Mouse (Mus musculus) left cerebral cortex, postnatal 10 days (tissue): ENCODE results near the gene Gbgt1. TPM values are rescaled to one million over a fixed set of nuclear protein-coding genes. Genes with fewer than 3 reads are reported as not detected.
A peak's percentile ranks its signal among the peaks of the same experiment; 100 is the strongest.

ENCODE experiments used
- DNase-seq, 2 experiments: peaks; one replicate each; pipeline ENCODE4 v3.0.0; 2021 to 2022; ENCODE audit warnings: low spot score in 2 of 2, mixed read lengths in 1 of 2; ENCODE audit errors: extremely low spot score in 1 of 2
- intact Hi-C: fragments of 180-260 bp; cut with DNase I; formaldehyde crosslinking; loops from one replicate; pipeline ENCODE4 v1.15.1; 2025
- total RNA-seq, 2 experiments: library from RNA; stranded (reverse); gene quantifications; 2 replicates each; pipeline ENCODE4 v1.2.3; 2021

The Gbgt1 gene
- total RNA-seq, 2 experiments from 2014 or later, result 2.4 to 2.7 TPM

- peak in 1 of 2 experiments; percentile 72 for DNase-seq
- intact Hi-C loops, result no loop called here
Observed at GRCm38 (mm10) chr2:28525219-28525942, 28.7 kb downstream of the Gbgt1 start.

DNA sequence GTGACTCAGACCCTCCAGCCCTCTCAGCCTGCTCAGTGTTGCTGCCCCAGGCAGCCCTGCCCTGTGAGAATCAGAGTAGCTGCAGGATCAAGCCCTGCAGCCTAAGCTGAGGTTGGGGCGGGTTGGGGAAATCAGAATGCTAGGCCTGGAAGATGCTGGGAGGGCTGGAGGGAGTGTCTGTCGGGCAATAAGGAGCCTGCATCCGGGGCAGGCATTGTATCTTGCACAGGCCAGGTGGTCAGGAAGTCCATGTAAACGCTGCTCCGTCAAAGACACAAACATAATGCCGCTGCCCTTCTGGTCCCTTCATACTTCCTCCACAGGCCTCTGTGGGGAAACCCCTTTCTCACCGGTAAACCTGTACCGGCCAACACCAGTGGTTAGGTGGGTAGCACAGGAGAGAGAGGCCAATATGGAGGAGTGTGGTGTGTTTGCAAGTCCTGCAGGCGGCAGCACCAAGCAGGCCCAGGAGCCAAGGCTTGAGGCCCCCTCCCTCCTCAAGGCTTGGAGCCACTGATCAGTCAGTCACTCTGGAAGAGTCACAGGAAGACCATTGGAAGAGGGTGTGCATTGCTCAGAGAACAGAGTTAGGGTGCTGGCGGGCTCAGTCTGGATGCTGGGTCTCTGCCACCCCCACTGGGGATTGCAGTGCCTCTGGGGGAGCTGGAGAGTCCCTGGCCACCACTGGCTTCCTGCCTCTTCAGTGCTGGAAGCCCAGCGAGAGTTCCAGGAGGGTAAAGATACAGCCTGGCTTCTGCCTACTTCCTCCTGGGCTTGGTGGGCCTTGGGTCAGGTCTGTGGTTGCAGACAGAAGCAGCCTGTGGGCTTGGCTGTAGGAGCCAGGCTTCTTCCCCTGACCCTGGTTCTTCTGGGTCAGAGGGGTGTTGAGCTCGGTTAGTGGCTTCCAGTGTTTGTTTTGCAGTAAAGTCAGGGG is 29.5 kb downstream of the Gbgt1 start:
- intact Hi-C loops, result no loop called here
- peak in 1 of 2 experiments; percentile 70 for DNase-seq

GRCm38 (mm10) chr2:28527436-28528353 is 31.0 kb downstream of the Gbgt1 start:
- intact Hi-C loops, result no loop called here

DNA sequence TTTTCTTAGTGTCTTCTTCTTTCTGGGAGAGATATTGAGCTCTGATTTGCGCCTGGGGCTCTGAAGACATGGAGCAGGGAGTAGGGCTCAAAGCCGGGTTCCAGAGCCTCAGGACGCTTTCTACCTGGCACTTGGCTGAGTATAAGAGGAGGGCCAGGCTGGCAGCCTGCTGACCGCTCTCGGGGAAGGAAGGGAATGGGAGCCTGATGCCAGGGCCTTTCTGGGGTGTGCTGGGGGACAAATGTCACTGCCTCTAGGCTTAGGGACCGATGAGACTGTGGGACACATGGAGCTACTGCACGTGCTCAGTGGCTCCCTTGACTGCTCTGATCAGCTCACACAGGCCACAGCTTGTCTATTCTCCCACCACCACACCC is 31.7 kb downstream of the Gbgt1 start:
- intact Hi-C loops, result no loop called here
- DNase-seq, result no peak

More at GRCm38 (mm10) chr2:28527436-28528353, 31.0 kb downstream of the Gbgt1 start:
- DNase-seq, result no peak

- intact Hi-C loops, result no loop called here
- DNase-seq, result no peak
Observed at GRCm38 (mm10) chr2:28529856-28530255, 33.2 kb downstream of the Gbgt1 start.

DNA sequence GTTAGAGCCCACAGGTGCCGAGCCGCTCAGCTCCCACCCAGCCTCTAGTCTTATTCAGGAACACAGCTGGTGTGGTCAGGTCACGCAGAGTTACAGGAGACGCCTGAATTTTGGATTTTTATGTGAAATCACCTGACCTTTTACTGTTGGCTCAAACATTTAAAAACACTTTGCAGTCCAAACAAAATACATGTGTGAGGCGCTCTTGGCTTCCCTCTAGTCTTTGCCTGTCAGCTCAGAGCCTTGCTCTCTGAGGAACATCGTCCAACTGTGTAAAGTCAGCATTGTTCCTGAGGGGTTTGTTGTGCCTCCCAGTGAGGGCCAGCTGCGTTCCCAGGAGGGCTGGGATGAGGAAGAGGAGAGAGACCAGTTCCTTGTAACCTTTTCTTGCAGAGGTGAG is 33.6 kb downstream of the Gbgt1 start:
- DNase-seq, result no peak
- intact Hi-C loops, result no loop called here

- intact Hi-C loops, result no loop called here
- DNase-seq, result peak; percentile 85 to 94
Observed at GRCm38 (mm10) chr2:28532938-28533771, 36.5 kb downstream of the Gbgt1 start.

GRCm38 (mm10) chr2:28533901-28534435 is 37.3 kb downstream of the Gbgt1 start:
- intact Hi-C loops, result no loop called here
- DNase-seq, result no peak

DNA sequence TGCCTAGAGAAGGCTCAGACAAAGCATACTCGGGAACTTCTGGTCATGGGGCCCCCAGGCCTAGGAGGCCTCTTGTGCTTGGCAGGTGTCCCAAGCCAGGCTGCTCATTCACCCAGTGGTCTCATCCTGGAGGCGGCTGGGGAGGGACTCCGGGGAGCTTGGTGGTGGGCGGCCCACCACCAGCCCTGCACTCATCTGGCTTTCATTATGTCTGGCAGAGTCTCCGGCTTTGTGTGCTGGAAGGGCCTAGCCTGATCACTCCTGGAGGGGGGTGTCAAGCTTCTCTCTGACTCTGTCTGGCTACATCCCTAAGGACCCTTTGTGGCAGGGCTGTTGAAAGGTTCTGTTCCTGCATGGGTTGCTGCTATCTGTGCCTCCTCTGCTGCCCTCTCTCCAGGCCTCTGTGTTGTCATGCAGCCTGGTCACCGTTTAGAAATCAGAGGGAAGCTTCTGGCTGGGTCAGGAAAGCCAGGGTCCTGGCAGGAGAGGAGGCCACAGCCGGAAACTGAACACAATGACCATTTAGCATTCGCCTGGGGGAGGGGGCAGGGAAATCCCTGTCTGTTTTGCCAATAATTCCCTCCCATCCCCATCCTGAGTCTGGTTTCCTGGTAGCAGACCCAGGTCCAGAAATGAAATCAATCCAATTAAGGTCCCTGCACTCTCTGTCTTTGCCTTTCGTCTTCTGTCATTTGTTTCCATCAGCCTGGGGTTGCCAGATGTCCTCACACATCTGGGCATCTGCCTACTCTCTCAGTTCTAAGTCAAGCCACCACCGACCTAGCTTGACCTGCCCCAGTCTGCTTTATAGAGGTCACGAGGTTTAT is 38.0 kb downstream of the Gbgt1 start:
- peak in 1 of 2 experiments; percentile 77 for DNase-seq
- intact Hi-C loops, result no loop called here

DNA sequence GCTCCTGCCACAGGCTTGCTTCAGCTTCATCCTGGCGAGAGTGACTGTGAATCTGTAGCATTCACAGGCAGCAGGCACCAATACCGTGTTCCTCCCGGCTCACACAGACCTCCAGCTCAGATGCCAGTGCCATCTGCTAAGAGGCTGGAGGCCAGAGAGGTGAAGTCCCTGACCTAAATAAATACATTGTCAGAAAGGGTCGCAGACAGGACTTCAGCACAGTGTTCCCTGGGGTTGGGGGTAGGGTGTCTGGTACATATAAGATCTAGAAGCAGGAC is 38.5 kb downstream of the Gbgt1 start:
- intact Hi-C loops, result no loop called here
- DNase-seq, result no peak

DNA sequence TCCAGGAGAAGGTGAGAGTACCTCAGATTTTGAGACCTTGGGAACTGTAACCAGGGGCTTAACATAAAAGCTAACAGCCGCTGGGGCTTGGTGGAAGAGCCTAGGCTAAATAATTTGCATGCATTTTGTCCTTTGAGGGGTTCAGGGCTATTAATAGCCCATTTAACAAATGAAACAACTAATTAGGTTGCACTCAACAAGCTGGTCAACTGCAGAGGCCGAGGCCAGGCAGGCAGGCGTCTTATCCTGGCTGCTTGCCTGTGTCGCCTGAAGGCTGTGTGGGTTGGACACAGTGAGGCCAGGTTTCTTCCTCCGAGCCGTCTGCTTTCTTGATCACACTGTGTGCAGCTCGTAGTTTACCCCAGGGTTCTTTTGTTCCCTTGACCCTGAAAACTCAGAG is 39.0 kb downstream of the Gbgt1 start:
- DNase-seq, result no peak
- intact Hi-C loops, result no loop called here

DNA sequence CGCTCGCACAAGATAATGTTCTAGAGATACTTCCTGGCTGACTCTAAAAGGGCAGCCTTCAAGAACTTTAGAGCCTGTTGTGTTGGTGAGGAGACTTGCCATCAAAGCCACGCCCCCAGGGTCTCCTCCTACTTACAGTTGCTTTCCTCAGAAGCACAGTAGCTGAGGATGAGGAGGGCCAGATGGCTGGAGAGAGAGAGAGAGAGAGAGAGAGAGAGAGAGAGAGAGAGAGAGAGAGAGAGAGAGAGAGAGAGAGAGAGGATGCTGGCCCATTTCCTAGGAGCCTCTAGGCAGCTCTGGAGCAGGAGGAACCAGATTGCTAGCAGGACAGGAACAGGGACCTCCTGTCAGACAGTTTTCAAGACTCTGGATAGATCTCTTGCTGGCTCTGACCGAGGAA is 39.5 kb downstream of the Gbgt1 start:
- intact Hi-C loops, result no loop called here
- DNase-seq, result no peak

DNA sequence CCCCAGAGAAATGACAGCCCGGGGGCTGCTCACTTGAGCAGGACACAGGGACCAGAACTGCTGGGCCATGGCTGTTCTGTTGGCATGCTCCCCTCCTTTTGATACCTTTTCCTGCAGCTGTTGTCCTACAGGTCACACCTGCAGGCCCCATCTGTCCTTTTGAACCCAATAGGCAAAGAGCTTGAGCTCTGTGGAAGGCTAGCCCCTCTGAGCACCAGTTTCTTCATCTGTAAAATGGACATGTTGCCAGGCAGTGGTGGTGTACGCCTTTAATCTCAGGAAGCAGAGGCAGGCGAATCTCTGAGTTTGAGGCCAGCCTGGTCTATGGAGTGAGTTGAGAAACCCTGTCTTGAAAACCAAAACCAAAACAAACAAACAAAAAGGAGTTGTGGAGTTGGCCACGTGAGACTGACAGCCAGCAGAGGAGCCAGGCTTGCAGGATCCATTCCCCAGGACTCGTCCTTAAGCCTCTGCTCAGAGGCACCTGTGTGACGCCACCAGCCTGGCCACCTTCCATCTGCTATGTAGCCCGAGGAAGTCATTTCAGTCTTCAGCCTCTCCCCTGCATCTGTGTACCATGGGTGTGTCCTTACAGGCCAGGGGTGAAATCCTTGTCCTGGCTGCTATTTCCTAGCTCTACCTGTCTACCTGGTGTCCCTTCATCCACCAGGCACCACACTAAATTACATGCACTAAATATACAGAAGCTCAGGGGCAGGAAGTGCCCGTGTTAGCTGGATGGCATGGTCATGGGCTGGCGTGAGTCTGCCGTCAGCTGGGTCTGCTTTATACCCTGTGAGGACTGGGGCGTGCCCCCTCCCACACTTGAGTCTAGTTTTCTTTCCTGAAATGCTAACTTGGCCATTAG is 40.3 kb downstream of the Gbgt1 start:
- no peak for DNase-seq
- intact Hi-C loops, result no loop called here

GRCm38 (mm10) chr2:28537634-28537920 is 40.9 kb downstream of the Gbgt1 start:
- intact Hi-C loops, result no loop called here
- DNase-seq, result no peak

- DNase-seq, result no peak
- intact Hi-C loops, result no loop called here
Observed at GRCm38 (mm10) chr2:28537995-28538816, 41.5 kb downstream of the Gbgt1 start.

- DNase-seq, result no peak
- intact Hi-C loops, result no loop called here
Observed at GRCm38 (mm10) chr2:28538817-28539128, 42.1 kb downstream of the Gbgt1 start.
